Mouse (Mus musculus) adrenal gland, adult (tissue): Measurements from ENCODE around the gene Zfp512b.

Experiments used
- DNase-seq, 2 experiments: peaks; one replicate each; pipeline ENCODE4 v3.0.0; 2022 to 2023; ENCODE audit warnings: low spot score in 1 of 2; ENCODE audit not compliant: inconsistent age in 2 of 2

Zfp512b gene

DNA sequence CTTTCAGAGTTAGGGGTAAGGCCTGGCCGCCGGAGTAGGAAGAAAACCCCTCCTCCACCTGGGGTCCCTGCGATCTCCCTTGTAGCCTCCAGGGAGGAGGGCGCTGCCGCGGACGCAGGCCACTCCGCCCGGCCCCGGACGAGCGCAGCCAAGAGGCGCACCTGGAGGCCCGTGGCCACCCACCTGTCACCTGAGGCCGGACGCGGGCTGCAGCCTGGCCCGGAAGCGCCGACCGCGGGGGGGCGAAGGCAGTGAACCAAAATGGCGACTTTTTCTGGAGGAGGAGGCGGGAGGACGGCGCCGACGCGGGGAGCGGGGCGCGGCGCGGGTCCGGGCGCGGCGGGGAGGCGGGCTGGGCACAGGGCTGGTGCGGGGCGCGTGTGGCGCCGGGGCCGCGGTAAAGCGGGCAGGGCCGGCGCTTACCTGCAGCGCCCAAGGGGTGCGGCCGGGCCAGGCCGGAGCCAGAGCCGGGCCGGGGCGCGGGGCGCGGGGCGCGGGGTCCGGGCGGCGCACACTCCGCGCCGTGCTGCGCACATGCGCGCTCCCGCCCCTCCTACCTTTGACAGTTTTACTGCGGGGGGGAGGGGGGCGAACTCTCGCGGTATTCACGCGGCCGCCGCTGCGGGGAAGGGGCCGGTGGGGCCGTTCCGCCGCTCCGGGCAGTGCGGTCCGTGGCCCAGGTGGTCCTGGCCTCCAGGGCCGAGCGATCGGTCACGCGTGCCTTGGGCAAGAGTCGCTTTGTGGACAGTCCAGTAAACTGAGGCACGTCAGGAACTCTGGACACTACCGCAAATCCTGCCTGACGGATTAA lies at the start of gene Zfp512b:
Gene Zfp512b, minus strand, starts transcription at position 573 of the 811 bp plus-strand sequence.
- peak; percentile 81 to 92 for DNase-seq

GRCm38 (mm10) chr2:181635865-181636264 lies 43.3 kb upstream of the Zfp512b start:
- DNase-seq = no peak

DNA sequence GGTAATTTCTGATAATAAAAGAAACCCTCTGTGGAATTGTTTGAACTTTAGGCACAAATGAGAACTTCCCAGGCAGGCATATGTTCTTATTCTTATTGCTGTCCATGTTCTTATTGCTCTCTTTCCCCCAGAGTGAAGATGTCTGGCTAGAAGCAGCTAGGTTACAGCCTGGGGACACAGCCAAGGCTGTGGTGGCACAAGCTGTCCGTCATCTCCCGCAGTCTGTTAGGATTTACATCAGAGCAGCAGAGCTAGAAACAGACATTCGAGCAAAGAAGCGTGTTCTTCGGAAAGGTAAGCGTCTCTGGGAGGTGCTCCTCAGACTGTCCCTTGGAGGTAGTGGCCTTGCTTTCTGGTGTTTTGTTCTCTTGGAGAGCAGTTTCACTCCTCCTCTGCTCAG lies 40.0 kb upstream of the Zfp512b start:
- no peak for DNase-seq

GRCm38 (mm10) chr2:181628471-181628870 lies 35.9 kb upstream of the Zfp512b start:
- no peak for DNase-seq

DNA sequence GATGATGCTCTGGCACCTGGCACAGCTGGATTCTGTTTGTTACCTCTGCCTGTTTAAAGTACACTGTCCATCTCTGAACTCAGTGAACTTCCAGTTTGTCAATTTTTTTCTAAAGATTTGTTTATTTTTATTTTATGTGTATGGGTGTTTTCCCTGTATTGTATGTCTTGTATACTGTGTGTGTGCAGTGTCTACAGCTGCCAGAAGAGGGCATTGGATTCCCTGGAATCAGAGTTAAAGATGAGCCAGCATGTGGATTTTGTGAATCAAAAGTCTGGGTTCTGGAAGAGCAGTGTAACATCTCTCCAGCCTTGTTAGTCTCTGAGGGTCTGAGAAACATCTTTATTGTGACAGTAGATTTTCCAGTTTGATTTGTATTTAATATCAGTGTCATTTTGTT lies 30.8 kb upstream of the Zfp512b start:
- DNase-seq = peak in 1 of 2 experiments; percentile 58

DNA sequence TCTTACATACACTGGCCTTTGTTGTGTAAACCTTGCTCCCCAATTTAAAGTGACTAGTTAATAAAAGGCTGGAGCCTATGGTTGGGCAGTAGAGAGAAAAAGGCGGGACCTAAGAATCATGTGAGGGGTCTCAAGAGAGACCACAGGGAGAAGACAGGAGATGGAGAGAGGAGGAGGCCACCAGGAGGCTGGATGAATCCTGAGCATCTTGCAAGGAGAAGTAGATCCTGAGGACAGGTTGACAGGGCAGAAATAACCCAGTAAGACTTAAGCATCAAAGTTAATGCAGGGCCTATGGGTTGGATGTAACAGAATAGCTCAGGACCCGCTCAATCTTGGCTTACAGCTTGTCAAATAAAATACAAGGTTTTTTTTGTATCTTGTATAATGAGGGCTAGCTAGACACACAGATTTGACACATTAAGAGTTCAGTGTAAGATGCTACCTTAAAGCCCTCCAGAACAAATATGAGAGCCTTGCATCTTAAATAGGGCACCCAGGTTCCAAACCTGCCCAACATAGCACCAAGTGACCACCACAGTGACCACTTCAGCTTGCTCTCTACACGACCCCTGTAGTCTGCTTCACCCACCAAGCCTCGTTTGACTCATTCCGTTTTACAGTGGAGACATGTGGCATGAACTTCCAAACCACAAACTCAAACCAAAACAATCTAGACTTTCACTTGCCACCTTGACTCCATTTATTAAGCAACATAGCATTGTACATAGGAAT lies 26.3 kb upstream of the Zfp512b start:
- no peak for DNase-seq

DNA sequence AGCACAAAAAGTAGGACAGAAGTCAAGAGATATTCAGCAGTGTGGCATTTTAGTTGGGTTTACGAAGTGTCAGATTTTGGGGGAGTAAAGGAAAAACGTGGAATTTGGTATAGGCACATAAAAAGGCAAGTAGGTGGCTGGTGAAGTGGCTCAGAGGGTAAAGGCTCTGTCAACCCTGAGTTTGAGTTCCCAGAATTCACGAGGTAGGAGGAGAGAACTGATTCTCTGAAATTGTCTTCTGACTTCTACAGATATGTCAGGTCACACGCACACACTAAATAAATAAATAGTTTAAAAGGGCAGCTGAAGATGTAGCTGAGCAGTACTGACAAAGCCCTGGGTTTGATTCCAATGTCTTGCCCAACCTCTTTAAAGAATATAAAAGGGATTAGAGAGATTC lies 9.8 kb upstream of the Zfp512b start:
- no peak for DNase-seq

- no peak for DNase-seq
Observed at GRCm38 (mm10) chr2:181601751-181602145, 9.1 kb upstream of the Zfp512b start.

- peak; percentile 97 to 99 for DNase-seq
Observed at GRCm38 (mm10) chr2:181600828-181601750, 8.5 kb upstream of the Zfp512b start.

DNA sequence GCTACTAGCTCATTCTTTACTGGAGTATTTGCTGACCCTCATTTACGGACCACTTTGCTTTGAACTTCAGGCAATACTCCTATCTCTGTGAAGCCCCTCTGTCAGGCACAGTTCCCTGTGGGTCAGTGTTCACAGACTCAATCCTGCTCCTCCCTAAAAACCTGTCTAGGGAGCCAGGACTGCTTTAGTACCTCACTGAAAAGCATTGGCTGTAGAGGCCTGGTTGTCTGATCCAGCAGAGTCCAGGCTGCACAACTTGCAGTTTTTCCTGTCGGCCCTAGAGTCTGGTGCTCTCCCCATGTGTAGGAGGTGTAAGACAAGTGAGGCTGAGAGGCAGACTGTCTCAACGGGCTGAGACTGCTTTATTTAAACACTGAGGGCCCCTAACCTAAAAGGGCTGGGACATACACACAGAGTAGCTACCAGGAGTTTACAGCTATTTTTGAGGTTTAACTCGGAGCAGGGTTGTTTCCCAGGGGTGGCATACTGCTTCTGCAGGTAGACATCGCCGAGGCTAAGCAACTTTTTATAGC lies 7.7 kb upstream of the Zfp512b start:
- DNase-seq = peak in 1 of 2 experiments; percentile 14

- peak; percentile 74 to 90 for DNase-seq
Observed at GRCm38 (mm10) chr2:181598454-181599351, 6.1 kb upstream of the Zfp512b start, which contains the start of gene Samd10. Gene Samd10, minus strand, starts transcription at chr2:181599212.

- DNase-seq = peak; percentile 80 to 85
Observed at GRCm38 (mm10) chr2:181597378-181598061, 4.9 kb upstream of the Zfp512b start.

- DNase-seq = peak in 1 of 2 experiments; percentile 47
Observed at GRCm38 (mm10) chr2:181596221-181596960, 3.8 kb upstream of the Zfp512b start.

GRCm38 (mm10) chr2:181594946-181595696 lies 2.5 kb upstream of the Zfp512b start:
- peak; percentile 82 to 94 for DNase-seq

DNA sequence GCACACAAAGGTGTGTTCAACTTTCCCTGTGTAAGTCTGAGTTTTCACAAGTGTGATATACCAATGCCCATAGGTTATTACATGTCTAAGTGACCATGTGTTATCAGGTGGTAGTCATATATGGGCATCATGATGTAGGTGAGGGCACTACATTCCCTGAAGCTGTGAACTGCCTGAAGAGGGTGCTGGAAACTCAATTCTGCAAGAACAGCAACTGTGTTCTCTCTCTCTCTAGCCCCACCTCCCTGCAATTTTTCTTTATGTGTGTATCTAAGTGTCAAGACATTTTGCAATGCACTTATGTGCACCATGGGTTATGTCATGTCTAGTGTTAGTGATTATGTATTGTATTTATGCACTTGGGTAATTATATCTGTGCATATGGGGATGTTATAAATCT lies 1.3 kb upstream of the Zfp512b start:
- DNase-seq = peak in 1 of 2 experiments; percentile 40

DNA sequence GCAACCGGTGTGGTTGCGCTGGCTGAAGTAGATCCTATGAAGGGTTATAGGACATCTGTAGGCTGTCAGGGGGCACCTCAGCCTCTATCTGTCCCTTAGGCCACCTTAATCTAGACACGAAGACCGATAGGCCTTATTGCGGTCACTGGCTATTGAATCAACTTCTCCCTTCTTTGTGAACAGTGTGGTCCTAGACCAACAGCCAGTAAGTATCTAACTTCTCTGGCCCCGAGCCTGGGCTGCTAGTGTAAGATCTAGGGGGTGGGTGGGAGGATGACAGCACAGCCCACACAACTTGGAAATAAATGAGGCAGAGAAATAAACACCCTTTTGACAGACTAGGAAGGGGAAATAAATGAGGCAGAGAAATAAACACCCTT lies 429 bp upstream of the Zfp512b start:
- DNase-seq = no peak

DNA sequence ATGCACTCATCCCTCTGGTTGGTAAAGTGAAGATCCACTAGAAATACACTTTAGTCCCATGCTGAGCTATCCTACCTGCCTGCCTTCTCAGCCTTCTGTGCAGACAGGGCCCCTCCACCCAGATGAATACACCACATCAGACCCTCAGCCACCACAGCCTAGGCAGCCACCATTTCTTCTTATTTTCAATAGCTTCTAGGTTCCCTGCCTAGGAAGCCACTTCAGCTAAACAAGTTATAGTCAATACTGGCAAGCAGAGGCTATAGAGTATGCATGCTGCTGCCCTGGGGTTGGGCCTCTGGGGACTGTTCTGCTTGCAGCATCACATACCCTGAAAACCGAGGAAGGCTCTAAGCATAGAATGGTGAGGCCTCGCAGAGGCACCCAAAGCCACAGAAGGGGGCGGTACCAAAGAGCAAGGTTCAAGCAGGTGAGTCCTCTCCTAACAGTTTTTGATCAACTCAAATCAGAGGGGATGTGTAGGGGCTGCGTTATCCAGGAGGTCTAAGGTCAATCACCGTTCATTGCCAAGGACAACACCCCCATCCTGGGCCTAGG lies 996 bp downstream of the Zfp512b start, which contains the start of gene Prpf6:
Gene Prpf6, plus strand, starts transcription at position 341 of the 558 bp plus-strand sequence.
- DNase-seq = peak in 1 of 2 experiments; percentile 63
